Mouse (Mus musculus) olfactory bulb, adult 2 months (tissue): ENCODE data around the gene Cldn22.

Source experiments
- CTCF ChIP-seq: fragments of 200-500 bp; IDR thresholded peaks from 2 replicates; pipeline ENCODE4 v1.5.1; 2012; ENCODE audit warnings: low read depth, mild to moderate bottlenecking, low read length, moderate library complexity; ENCODE audit not compliant: insufficient read depth
- POLR2A ChIP-seq: fragments of 200-500 bp; IDR thresholded peaks from 2 replicates; pipeline ENCODE4 v1.6.1; 2012; ENCODE audit warnings: mild to moderate bottlenecking, low read depth, low read length, moderate library complexity; ENCODE audit not compliant: insufficient read depth

- TF ChIP-seq CTCF: no peak
- TF ChIP-seq POLR2A: no peak
Observed at GRCm38 (mm10) chr8:47781881-47782280, 42.4 kb upstream of the Cldn22 start.
